ENCODE assay signal across 10 mouse cellular contexts in genomic region chr9:55025534-55026274, GRCm38 (mm10). TPM values are rescaled to one million over a fixed set of nuclear protein-coding genes. Genes with fewer than 3 reads are reported as not detected.
DNase-seq lines count a peak whose midpoint lies in the region; ATAC-seq and TF ChIP-seq lines count a peak whose summit lies in the region.
"Had no signal": no experiment of that assay in that cellular context is flagged by ENCODE, and none has a peak within 500 bp of the region (broad histone marks: within the 10 kb centered on the region; RNA-seq: fewer than 3 reads in every experiment).

No protein-coding gene starts in this region.

- no peak overlapping the region for H3K9ac ChIP-seq in lung, embryonic 15.5 days
- peak overlapping the region; percentile 48; the same call in 1 of the 2 replicates for H3K9ac ChIP-seq in limb, embryonic 13.5 days
- no peak overlapping the region for H3K9ac ChIP-seq in stomach, embryonic 15.5 days

- TF ChIP-seq CTCF in lung, adult 2 months (IDR thresholded peaks at IDR 0.05; ENCODE audit: insufficient read depth, low read length): no peak

- no peaks in the 10 kb centered on the region for H3K9me3 ChIP-seq in lung, embryonic 15.5 days
- no peaks in the 10 kb centered on the region for H3K9me3 ChIP-seq in limb, embryonic 13.5 days
- H3K9me3 ChIP-seq in stomach, embryonic 15.5 days: no peaks in the 10 kb centered on the region

- H3K4me1 ChIP-seq in lung, embryonic 15.5 days: peaks cover 9% of the 10 kb centered on the region
- H3K4me1 ChIP-seq in lung, adult 2 months (ENCODE audit: control insufficient read depth, insufficient read depth, low read length): no peaks in the 10 kb centered on the region
- H3K4me1 ChIP-seq in limb, embryonic 13.5 days: peaks cover 12% of the 10 kb centered on the region
- H3K4me1 ChIP-seq in stomach, embryonic 15.5 days: peaks cover 7% of the 10 kb centered on the region

- no peak for TF ChIP-seq POLR2A in lung, adult 2 months (IDR thresholded peaks at IDR 0.05; ENCODE audit: borderline replicate concordance, extremely low read depth, low read depth, low read length)

- WGBS in lung, embryonic 15.5 days: 10% methylated on average over 38 of the region's 38 CpGs
- 11% methylated on average over 38 of the region's 38 CpGs for WGBS in lung, adult 2 months
- WGBS in limb, embryonic 13.5 days: 12% methylated on average over 38 of the region's 38 CpGs
- WGBS in stomach, embryonic 15.5 days: 8% methylated on average over 38 of the region's 38 CpGs

- ATAC-seq in lung, embryonic 15.5 days (ENCODE audit: borderline replicate concordance, extremely low read depth, low FRiP score, low TSS enrichment): no peak
- no peak for ATAC-seq in limb, embryonic 13.5 days (ENCODE audit: low FRiP score, low read depth)
- ATAC-seq in stomach, embryonic 15.5 days (ENCODE audit: insufficient read depth, low FRiP score, low read depth): no peak

- H3K27me3 ChIP-seq in lung, embryonic 15.5 days: peaks cover 39% of the 10 kb centered on the region
- H3K27me3 ChIP-seq in limb, embryonic 13.5 days: peaks cover 55% of the 10 kb centered on the region
- peaks cover 35% of the 10 kb centered on the region for H3K27me3 ChIP-seq in stomach, embryonic 15.5 days (replicated peaks)

- peak; percentile 11 for DNase-seq in adrenal gland, adult 2 months
- no peak for DNase-seq in adrenal gland, postnatal 14 days
- DNase-seq in lung, adult 2 months: no peak
- no peak for DNase-seq in thymus, postnatal 0 days (ENCODE audit: low spot score)
- no peak for DNase-seq in cerebellum, adult 11-12 months

- H3K36me3 ChIP-seq in lung, embryonic 15.5 days: no peaks in the 10 kb centered on the region
- H3K36me3 ChIP-seq in limb, embryonic 13.5 days: no peaks in the 10 kb centered on the region
- H3K36me3 ChIP-seq in stomach, embryonic 15.5 days: no peaks in the 10 kb centered on the region

- no peak overlapping the region for H3K27ac ChIP-seq in lung, embryonic 15.5 days
- no peak overlapping the region for H3K27ac ChIP-seq in limb, embryonic 13.5 days
- no peak overlapping the region for H3K27ac ChIP-seq in stomach, embryonic 15.5 days

- H3K4me3 ChIP-seq in lung, embryonic 15.5 days: peak overlapping the region; percentile 17
- no peak overlapping the region for H3K4me3 ChIP-seq in lung, adult 2 months (replicated peaks; ENCODE audit: extremely low read depth, low read depth, low read length)
- H3K4me3 ChIP-seq in limb, embryonic 13.5 days: peak overlapping the region; percentile 38
- H3K4me3 ChIP-seq in stomach, embryonic 15.5 days (replicated peaks): peak overlapping the region; percentile 28
- H3K4me3 ChIP-seq: erythroblast, embryonic 14.5 days had no signal

- H3K4me2 ChIP-seq in lung, embryonic 15.5 days: peak overlapping the region; percentile 52
- H3K4me2 ChIP-seq in limb, embryonic 13.5 days (replicated peaks): peak overlapping the region; percentile 67
- H3K4me2 ChIP-seq in stomach, embryonic 15.5 days: peak overlapping the region; percentile 56

RNA-seq across cellular contexts. Expression of gene Chrna3, which starts 0.7 kb away (rescaled TPM):
- 10 to 100 TPM; 16.7 to 22.7 TPM for total RNA-seq in adrenal gland, adult 2 months (2021)
- polyA plus RNA-seq in adrenal gland, adult 2 months (2012; rRNA removed): 8.6 and 16.0 TPM in 2 replicates
- total RNA-seq in adrenal gland, postnatal 14 days (2021): 9.6 and 13.0 TPM in 2 replicates
- 0.40 and 0.72 TPM in 2 replicates for polyA plus RNA-seq in lung, embryonic 15.5 days (2015; fragmentation: Nextera tagmentation; extraction: Ambion mirVana)
- 0.10 and 0.11 TPM in 2 replicates for polyA plus RNA-seq in lung, adult 2 months (2012; rRNA removed)
- polyA plus RNA-seq in limb, embryonic 13.5 days (2015; fragmentation: Nextera tagmentation; extraction: Ambion mirVana): 0.05 and 0.06 TPM in 2 replicates
- polyA plus RNA-seq in stomach, embryonic 15.5 days (2015; fragmentation: Nextera tagmentation; extraction: Ambion mirVana): 7.9 and 8.2 TPM in 2 replicates
- polyA plus RNA-seq in thymus, postnatal 0 days (2015; fragmentation: Nextera tagmentation; extraction: Ambion mirVana): 0.03 and 0.08 TPM in 2 replicates
- total RNA-seq: neutrophil, adult 5-6 weeks had no signal
- polyA plus RNA-seq: erythroblast, embryonic 14.5 days had no signal

RNA-seq across cellular contexts. Expression of gene Chrnb4, which starts 22.9 kb away (rescaled TPM):
- total RNA-seq in adrenal gland, adult 2 months (2021): 10 to 100 TPM in 1 of 2 experiments, 1 to 10 TPM in 1; 9.7 to 15.3 TPM
- 5.5 and 10.6 TPM in 2 replicates for polyA plus RNA-seq in adrenal gland, adult 2 months (2012; rRNA removed)
- total RNA-seq in adrenal gland, postnatal 14 days (2021): 4.3 and 6.6 TPM in 2 replicates
- polyA plus RNA-seq in lung, embryonic 15.5 days (2015; fragmentation: Nextera tagmentation; extraction: Ambion mirVana): 0.14 and 0.31 TPM in 2 replicates
- 0.15 and 0.30 TPM in 2 replicates for polyA plus RNA-seq in lung, adult 2 months (2012; rRNA removed)
- 0.14 TPM in 2 replicates for polyA plus RNA-seq in limb, embryonic 13.5 days (2015; fragmentation: Nextera tagmentation; extraction: Ambion mirVana)
- polyA plus RNA-seq in stomach, embryonic 15.5 days (2015; fragmentation: Nextera tagmentation; extraction: Ambion mirVana): 3.4 and 3.5 TPM in 2 replicates
- polyA plus RNA-seq in thymus, postnatal 0 days (2015; fragmentation: Nextera tagmentation; extraction: Ambion mirVana): 0.07 and 0.09 TPM in 2 replicates
- total RNA-seq: neutrophil, adult 5-6 weeks had no signal
- polyA plus RNA-seq: erythroblast, embryonic 14.5 days had no signal

RNA-seq across cellular contexts. Expression of gene Chrna5, which starts 45.0 kb away (rescaled TPM):
- 1 to 10 TPM in 1 of 2 experiments, under 1 TPM in 1; 0.63 to 1.2 TPM for total RNA-seq in adrenal gland, adult 2 months (2021)
- 0.09 and 0.12 TPM in 2 replicates for polyA plus RNA-seq in adrenal gland, adult 2 months (2012; rRNA removed)
- total RNA-seq in adrenal gland, postnatal 14 days (2021): 0.85 and 1.2 TPM in 2 replicates
- 0.14 and 0.25 TPM in 2 replicates for polyA plus RNA-seq in lung, embryonic 15.5 days (2015; fragmentation: Nextera tagmentation; extraction: Ambion mirVana)
- polyA plus RNA-seq in lung, adult 2 months (2012; rRNA removed): not detected in 2 replicates
- 1.1 and 1.4 TPM in 2 replicates for polyA plus RNA-seq in limb, embryonic 13.5 days (2015; fragmentation: Nextera tagmentation; extraction: Ambion mirVana)
- polyA plus RNA-seq in stomach, embryonic 15.5 days (2015; fragmentation: Nextera tagmentation; extraction: Ambion mirVana): 2.7 and 3.0 TPM in 2 replicates
- 0.38 and 0.44 TPM in 2 replicates for polyA plus RNA-seq in thymus, postnatal 0 days (2015; fragmentation: Nextera tagmentation; extraction: Ambion mirVana)
- total RNA-seq: neutrophil, adult 5-6 weeks had no signal
- polyA plus RNA-seq: erythroblast, embryonic 14.5 days had no signal
